Mouse (Mus musculus) gastrocnemius, postnatal 14 days (tissue): ENCODE measurements around the gene Ube2e1. TPM values are rescaled to one million over a fixed set of nuclear protein-coding genes. Genes with fewer than 3 reads are reported as not detected.

Source experiments
- DNase-seq: peaks from one replicate; pipeline ENCODE4 v3.0.0; 2021; ENCODE audit warnings: mixed read lengths
- intact Hi-C: fragments of 180-260 bp; cut with DNase I; formaldehyde crosslinking; loops from one replicate; pipeline ENCODE4 v1.15.1; 2025; ENCODE audit warnings: low total_unique reads
- total RNA-seq, 2 experiments: library from RNA; stranded (reverse); gene quantifications; 2 replicates each; pipeline ENCODE4 v1.2.3; 2021

The Ube2e1 gene
- total RNA-seq, 2 experiments from 2014 or later = 112 to 128 TPM

- intact Hi-C loops = no loop called here
These were observed 618 bp downstream of the Ube2e1 start for GRCm38 (mm10) chr14:18330789-18331692.

DNA sequence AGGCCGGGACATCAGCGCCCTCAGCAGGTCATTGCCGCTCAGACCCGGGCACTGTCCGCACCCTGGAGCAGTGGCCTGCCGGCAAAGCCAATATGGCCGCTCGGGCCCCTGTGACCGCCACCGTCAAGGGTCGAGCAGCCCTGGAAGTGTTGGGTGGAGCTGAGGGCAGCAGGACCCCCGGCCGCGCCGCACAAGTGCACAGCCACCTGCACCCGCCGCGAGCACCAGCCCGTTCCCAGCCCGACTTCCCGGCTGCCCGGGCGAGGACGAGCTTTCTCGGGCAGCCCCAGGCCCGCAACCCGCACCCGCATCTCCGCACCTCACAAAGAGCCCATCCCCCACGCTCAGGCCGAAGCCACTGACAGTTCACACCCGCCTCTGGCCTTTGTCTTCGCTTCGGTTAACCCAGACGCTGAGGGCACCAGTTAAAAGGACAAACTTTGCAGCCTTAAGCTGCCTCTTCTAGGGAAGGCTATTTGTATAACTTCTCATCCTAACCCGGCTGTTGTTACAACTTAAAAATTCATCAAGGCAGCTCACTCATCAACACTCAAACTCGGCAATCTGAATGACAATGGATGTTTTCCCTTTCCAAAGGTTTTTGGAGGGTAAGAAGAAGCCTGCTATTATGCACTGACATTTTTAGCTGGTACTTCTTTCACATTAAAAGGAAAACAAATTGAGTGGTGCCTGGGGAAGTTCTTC lies 4.5 kb downstream of the Ube2e1 start:
- peak; percentile 26 for DNase-seq
- intact Hi-C loops = no loop called here

More at GRCm38 (mm10) chr14:18330789-18331692, 618 bp downstream of the Ube2e1 start:
- DNase-seq = peak; percentile 62

DNA sequence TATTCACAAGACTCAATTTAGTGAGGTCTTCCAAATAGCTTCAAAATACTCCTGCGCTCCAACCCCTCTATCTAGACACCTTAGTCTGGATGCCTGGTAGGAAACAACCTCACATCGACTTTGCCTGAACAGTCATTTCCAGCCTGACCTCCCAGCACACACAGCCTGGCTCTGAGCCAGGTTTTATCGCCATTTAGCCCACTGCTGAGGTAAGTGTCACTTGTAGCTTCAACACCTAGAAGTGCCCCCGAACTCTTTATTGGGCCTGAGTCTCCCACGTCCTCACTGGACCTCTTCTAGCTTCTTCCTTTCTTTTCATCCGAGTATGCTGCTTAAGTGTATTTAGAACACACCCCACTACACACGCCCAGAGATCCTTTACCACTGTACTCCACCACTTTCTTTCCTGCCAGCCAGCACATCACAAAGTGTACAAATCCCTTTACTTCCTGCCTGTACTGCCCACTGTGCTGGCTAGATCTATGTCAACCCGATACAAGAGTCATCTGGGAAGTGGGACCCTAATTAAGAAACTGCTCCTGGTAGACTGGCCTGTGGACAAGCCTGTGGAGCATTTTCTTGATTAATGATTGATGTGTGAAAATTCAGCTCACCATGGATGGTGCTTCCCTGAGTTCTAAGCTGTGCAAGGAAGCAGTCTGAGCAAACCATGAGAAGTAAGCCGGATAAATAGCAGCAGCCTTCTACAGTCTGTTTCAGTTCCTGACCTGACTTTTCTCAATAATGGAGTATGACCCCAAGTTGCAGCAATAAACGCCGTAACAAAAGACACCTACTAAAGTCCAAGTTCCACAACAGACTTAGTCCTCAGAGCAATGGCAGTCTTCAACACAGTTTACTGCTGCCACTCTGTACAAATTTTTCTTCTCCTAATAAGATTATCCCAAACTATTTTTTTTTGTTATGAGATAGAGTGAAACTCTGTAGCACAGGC lies 13.9 kb downstream of the Ube2e1 start:
- intact Hi-C loops = no loop called here
- DNase-seq = no peak

DNA sequence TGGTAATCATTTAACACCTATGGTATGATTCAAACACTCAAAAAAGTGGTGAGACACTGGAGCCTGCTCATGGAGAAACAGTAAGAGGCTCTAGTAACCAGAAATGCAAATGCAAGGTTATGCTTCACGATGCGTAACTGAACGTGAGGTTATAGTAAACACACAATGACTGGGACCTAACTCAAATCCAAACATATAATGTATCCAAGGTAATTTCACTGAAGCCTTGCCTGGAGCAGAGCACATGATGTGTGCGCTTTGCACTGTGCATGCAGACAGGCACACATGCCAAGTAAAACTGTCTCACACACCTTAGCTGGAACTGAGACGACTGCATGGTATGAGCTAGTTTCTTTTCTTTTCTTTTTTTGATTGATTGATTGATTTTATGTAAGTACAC lies 27.5 kb downstream of the Ube2e1 start:
- intact Hi-C loops = no loop called here
- no peak for DNase-seq

DNA sequence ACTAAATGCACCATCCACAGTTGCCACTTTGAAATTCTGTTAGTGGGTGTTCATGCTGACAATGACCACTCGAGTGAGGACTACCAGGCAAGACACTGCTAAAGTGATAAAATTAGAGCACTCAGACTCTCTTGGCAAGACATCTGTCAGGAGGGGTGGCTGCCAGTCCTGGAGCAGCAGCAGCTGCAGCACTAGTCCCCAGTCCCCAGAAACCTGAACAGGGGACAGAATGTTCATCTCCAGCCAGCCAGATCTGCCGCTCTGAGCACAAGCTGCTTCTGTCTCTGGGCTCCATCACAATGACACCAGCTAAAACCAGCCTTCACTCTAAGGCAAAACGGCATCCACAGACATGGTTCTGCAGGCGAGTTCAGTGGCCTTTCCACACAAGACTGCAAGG lies 28.4 kb downstream of the Ube2e1 start:
- DNase-seq = peak; percentile 82
- intact Hi-C loops = no loop called here

DNA sequence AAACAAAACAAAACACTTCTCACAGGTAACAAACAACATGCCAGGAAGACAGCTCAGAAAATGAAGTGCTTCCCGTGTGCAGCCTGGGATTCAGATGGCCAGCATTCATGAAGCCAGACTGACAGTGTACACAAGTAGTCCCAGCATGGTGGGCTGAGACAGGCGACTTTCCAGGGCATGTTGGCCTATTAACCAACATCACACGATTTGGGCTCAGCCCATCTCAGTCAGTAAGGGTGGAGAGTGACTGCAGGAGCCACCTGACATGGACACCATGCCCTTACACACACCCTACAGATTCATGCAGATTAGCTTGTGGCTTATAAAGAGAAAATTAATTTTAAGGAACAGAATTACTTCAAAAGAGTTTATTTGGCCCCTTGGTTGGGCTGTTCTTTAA lies 28.9 kb downstream of the Ube2e1 start:
- intact Hi-C loops = no loop called here
- DNase-seq = no peak

- no peak for DNase-seq
- intact Hi-C loops = no loop called here
These were observed 30.1 kb downstream of the Ube2e1 start for GRCm38 (mm10) chr14:18301591-18301990.

DNA sequence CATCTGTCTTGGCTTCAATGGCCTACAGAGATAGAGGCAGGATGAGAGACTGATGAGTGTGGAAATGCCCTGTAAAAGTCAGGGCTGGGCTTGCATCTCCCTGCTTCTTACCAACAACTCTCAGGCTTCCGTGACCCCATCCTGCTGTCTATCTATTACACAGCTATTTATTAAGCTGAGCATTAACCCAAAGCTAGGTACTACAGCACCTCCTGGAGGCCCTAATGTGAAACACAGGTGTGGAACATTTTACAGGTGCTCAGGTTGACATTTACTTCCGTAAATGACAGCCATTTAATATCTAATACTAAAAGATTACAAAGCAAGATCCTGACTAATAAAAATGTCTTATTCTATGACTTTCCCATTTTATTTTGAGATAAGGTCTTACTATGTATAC lies 31.0 kb downstream of the Ube2e1 start:
- intact Hi-C loops = no loop called here

GRCm38 (mm10) chr14:18298874-18299273 lies 32.8 kb downstream of the Ube2e1 start:
- intact Hi-C loops = no loop called here
- no peak for DNase-seq

More for the DNA sequence above, 31.0 kb downstream of the Ube2e1 start:
- no peak for DNase-seq

DNA sequence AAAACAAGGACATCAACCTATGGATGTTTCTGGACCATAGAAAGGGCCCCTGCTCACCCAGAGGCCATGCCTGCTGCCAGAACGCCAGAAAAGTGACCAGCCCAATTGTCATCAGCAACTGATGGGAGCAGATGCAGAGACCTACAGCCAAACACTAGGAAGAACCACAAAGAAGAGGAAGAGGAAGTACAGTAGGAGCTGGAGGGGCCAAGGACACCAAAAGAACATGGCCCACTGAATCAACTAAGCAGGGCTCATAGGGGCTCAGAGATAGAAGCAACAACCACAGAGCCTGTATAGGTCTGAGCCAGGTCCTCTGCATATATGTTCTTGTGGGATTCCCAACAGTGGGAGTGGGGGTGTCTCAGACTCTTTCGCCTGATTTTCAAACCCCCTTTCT lies 34.2 kb downstream of the Ube2e1 start:
- DNase-seq = no peak
- intact Hi-C loops = no loop called here

DNA sequence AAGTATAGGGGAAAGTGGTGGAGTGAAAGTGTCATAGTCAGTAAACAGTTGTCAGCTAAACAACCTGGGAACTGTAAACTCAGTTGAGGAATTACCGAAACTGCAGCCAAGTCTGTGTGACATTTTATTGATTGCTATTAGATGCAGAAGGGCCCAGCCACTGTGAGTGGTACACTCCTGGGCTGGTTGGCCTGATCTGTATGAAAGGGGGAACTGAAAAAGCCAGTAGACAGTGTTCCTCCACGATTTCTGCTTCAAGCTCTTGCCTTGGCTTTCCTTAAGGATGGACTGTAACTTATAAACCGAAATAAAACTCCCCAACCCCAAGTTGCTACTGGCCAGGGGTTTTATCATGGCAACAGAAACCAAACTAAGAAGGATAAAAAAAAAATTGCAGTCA lies 39.1 kb downstream of the Ube2e1 start:
- DNase-seq = no peak
- intact Hi-C loops = no loop called here

DNA sequence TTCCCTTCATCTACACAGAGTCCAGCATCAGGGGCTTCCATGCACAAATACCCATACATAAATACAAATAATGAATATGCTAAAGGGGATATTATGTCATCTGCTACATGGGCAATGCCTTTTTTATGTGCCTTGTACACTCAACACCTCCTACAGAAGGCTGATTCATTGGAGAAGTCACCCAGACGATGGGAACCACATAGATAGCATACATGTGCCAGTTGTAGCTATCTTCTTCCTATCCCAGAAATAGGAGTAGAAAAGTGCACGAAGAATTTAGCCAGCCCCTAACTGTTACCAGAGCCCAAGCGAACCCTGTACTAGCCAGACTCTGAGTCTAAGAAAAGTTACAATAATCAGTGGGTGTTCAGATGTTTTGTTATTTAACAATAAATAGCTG lies 39.5 kb downstream of the Ube2e1 start:
- intact Hi-C loops = no loop called here
- DNase-seq = no peak

GRCm38 (mm10) chr14:18287391-18287790 lies 44.3 kb downstream of the Ube2e1 start:
- intact Hi-C loops = loop anchor here (10.0 kb wide), 1 partner anchor 73 kb away; no protein-coding TSS in a partner anchor
- DNase-seq = no peak

GRCm38 (mm10) chr14:18286441-18286840 lies 45.2 kb downstream of the Ube2e1 start:
- no peak for DNase-seq
- intact Hi-C loops = loop anchor here (10.0 kb wide), 1 partner anchor 72 kb away; no protein-coding TSS in a partner anchor

DNA sequence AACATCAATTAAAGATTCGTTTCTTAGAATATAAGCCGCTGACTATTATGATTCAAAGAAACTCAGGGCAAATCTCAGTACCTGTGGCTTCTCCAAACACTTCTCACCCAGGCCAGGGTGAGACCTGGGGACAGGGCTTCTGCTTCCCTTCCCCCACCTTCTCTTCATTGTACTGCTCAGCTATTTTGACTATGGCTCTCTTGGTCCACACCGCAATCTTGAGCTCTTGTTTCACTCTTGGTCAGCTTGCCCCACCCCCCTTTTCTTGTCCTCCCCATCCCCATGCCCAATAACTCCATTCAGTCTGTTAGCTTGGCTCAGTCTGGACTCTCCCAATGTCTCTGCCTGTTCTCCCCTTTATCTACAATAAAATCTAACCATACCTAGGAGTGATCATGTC lies 46.2 kb downstream of the Ube2e1 start:
- intact Hi-C loops = loop anchor here (10.0 kb wide), 1 partner anchor 71 kb away; no protein-coding TSS in a partner anchor
- no peak for DNase-seq

DNA sequence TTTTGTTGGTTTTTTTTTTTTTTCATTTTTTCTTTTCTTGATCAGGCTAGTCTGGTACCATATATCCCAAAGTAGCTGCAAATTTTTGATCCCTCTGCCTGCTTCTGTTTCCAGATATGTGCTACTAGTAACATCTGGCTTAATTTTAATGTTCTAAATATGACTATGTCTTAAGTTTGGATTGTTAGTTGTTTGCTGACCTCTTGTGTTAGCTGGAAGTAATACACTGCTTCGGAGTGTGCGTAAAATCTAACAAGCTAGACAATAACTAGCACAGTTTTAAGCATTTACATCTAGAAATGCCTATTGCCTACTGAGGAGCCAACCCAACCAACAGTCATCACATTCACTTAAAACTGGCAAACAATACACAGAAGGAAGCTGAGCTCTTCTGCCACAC lies 47.1 kb downstream of the Ube2e1 start:
- no peak for DNase-seq
- intact Hi-C loops = loop anchor here (10.0 kb wide), 1 partner anchor 70 kb away; no protein-coding TSS in a partner anchor

- intact Hi-C loops = loop anchor here (10.0 kb wide), 1 partner anchor 66 kb away; no protein-coding TSS in a partner anchor
- DNase-seq = no peak
These were observed 51.3 kb downstream of the Ube2e1 start for GRCm38 (mm10) chr14:18280375-18280774.

DNA sequence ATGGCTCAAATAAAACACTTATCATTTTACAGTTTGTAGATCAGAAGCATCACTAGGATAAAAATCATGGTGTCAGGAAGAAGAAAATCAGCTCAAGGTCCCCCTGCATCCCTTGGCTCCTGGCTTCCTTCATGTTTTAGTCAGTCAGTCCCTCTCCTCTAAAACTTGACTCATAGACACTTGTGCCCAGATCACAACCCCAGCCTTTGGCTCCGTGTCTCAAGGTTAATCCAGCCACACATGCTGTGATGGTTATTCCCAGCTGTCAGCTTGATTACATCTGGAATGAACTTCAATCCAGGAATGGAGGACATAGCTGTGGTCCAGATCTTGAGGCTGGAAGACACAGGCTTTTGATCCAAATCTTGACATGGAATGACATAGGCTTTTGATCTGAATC lies 57.1 kb downstream of the Ube2e1 start:
- intact Hi-C loops = no loop called here
- DNase-seq = no peak

DNA sequence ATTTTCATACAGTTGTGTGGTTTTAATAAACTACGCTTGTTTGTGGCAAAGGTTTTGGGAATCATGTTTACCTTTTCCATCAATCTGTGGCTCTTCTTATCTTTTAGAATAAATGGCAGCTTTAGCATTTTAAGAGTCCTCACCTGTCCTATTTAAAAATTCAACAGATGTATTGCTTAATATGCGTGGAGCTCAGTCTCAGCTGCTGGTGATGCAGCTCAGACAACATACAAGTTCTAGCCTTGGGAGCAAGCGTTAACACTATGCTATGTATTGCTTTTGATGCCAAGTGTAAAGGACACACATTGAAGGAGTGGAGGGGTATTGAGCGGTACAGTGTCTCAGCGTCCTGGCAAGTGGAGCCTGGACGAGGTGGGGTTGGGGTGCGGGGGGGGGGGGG lies 60.0 kb downstream of the Ube2e1 start:
- intact Hi-C loops = no loop called here
- no peak for DNase-seq
